Mouse (Mus musculus): Measurements from ENCODE around the gene Cib4. TPM values are rescaled to one million over a fixed set of nuclear protein-coding genes. Genes with fewer than 3 reads are reported as not detected.

Gene Cib4
- total RNA-seq, 2 experiments from 2014 or later = not detected

GRCm38 (mm10) chr5:30576233-30576632 is 30.6 kb upstream of the Cib4 start:
- intact Hi-C loops (cut with DNase I) = loop anchor here (5.0 kb wide), 1 partner anchor 41 kb away; no protein-coding TSS in a partner anchor
- no peak for DNase-seq

GRCm38 (mm10) chr5:30574367-30574766 is 28.7 kb upstream of the Cib4 start:
- DNase-seq = no peak
- intact Hi-C loops (cut with DNase I) = no loop called here

GRCm38 (mm10) chr5:30571820-30572219 is 26.2 kb upstream of the Cib4 start:
- intact Hi-C loops (cut with DNase I) = no loop called here

GRCm38 (mm10) chr5:30568479-30568878 is 22.8 kb upstream of the Cib4 start:
- intact Hi-C loops (cut with DNase I) = no loop called here
- no peak for DNase-seq

More at GRCm38 (mm10) chr5:30571820-30572219, 26.2 kb upstream of the Cib4 start:
- no peak for DNase-seq

GRCm38 (mm10) chr5:30559986-30560493 is 14.4 kb upstream of the Cib4 start:
- intact Hi-C loops (cut with DNase I) = no loop called here
- no peak for DNase-seq

GRCm38 (mm10) chr5:30559421-30559820 is 13.8 kb upstream of the Cib4 start:
- intact Hi-C loops (cut with DNase I) = no loop called here
- DNase-seq = no peak

- DNase-seq = no peak
- intact Hi-C loops (cut with DNase I) = no loop called here
Measured at GRCm38 (mm10) chr5:30556284-30556683, 10.6 kb upstream of the Cib4 start.

- no peak for DNase-seq
- intact Hi-C loops (cut with DNase I) = no loop called here
Measured at GRCm38 (mm10) chr5:30554981-30555380, 9.3 kb upstream of the Cib4 start.

- intact Hi-C loops (cut with DNase I) = no loop called here
- no peak for DNase-seq
Measured at GRCm38 (mm10) chr5:30553936-30554335, 8.3 kb upstream of the Cib4 start.

- DNase-seq = no peak
- intact Hi-C loops (cut with DNase I) = no loop called here
Measured at GRCm38 (mm10) chr5:30552006-30552405, 6.4 kb upstream of the Cib4 start.

GRCm38 (mm10) chr5:30551022-30551638 is 5.5 kb upstream of the Cib4 start:
- intact Hi-C loops (cut with DNase I) = no loop called here
- no peak for DNase-seq

- peak; percentile 18 to 49 for DNase-seq
- intact Hi-C loops (cut with DNase I) = no loop called here
Measured at GRCm38 (mm10) chr5:30550334-30551021, 4.8 kb upstream of the Cib4 start.

GRCm38 (mm10) chr5:30548681-30549080 is 3.0 kb upstream of the Cib4 start:
- DNase-seq = no peak
- intact Hi-C loops (cut with DNase I) = no loop called here

GRCm38 (mm10) chr5:30536051-30536570 is 9.5 kb downstream of the Cib4 start:
- no peak for DNase-seq
- intact Hi-C loops (cut with DNase I) = no loop called here

GRCm38 (mm10) chr5:30534637-30535036 is 11.0 kb downstream of the Cib4 start:
- intact Hi-C loops (cut with DNase I) = no loop called here
- no peak for DNase-seq

- DNase-seq = no peak
- intact Hi-C loops (cut with DNase I) = no loop called here
Measured at GRCm38 (mm10) chr5:30528906-30529305, 16.7 kb downstream of the Cib4 start.

- no peak for DNase-seq
- intact Hi-C loops (cut with DNase I) = no loop called here
Measured at GRCm38 (mm10) chr5:30527129-30527528, 18.5 kb downstream of the Cib4 start.

- DNase-seq = peak; percentile 25 to 26
- intact Hi-C loops (cut with DNase I) = no loop called here
Measured at GRCm38 (mm10) chr5:30525920-30526836, 19.5 kb downstream of the Cib4 start.

GRCm38 (mm10) chr5:30524213-30524612 is 21.4 kb downstream of the Cib4 start:
- intact Hi-C loops (cut with DNase I) = no loop called here
- DNase-seq = no peak

- DNase-seq = no peak
- intact Hi-C loops (cut with DNase I) = no loop called here
Measured at GRCm38 (mm10) chr5:30523131-30523530, 22.5 kb downstream of the Cib4 start.

GRCm38 (mm10) chr5:30522406-30522805 is 23.2 kb downstream of the Cib4 start:
- intact Hi-C loops (cut with DNase I) = no loop called here
- DNase-seq = no peak

All from heart, postnatal 14 days (tissue).